Mouse (Mus musculus): Measurements from ENCODE around the gene Cep57l1. TPM values are rescaled to one million over a fixed set of nuclear protein-coding genes. Genes with fewer than 3 reads are reported as not detected.

Gene Cep57l1
- polyA plus RNA-seq, 1 experiment from 2014 or later = 27.9 TPM

DNA sequence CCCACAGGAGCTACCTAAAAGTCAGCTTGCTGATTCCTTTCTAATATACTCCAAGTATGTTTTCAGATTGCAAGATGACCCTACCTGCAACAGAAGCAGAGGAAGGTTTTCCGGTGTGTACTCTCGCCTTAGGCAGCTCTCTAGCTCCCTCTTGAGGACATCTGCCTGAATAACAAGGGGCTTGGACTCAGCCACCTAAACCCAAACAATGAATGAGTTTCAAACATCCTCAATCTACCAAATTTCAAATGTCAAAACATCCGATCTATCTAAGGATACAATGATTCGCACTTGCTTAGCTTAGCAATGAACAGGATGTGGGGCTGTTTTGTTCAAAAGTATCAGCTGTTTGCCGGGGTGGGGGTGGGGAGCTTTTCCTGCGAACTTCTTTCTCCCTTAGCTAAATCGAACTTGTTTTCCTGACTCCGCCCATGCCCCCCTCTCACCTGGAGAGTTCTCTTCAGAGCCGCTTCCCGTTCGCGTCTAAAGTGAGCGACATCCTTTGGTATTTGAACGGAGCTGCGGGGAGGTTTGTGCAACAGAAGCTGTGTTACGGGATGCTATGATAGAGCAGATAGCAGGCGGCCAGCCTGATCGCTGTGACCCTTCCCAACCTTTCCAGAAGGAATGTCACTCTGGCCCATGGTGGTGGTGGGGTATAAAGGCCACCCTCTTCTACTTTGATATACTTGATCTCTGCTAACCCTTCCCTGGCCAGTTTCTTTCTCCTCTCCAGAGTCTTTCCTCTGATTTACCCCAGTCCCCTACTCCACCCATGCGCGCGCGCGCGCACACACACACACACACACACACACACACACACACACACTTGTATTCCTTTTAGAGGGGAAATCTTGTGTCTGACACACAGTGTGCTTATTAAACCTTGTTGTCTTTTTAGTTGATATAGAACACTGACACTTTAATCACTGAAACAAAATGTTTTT lies 119.5 kb downstream of the Cep57l1 start:
- no peaks in the 10 kb centered on the region for H3K4me1 ChIP-seq
- no peaks in the 10 kb centered on the region for H3K36me3 ChIP-seq
- WGBS = 20% methylated on average over 24 of the region's 24 CpGs
- ATAC-seq (ENCODE audit: borderline replicate concordance, extremely low read depth, low FRiP score, low TSS enrichment) = peak; percentile 39; the same call in 1 of the 2 replicates
- H3K9me3 ChIP-seq = no peaks in the 10 kb centered on the region
- peak overlapping the region; percentile 43 for H3K4me3 ChIP-seq
- peak overlapping the region; percentile 77 for H3K4me2 ChIP-seq
- peak overlapping the region; percentile 8; the same call in 1 of the 2 replicates for H3K9ac ChIP-seq
- H3K27me3 ChIP-seq = no peaks in the 10 kb centered on the region
- no peak overlapping the region for H3K27ac ChIP-seq

DNA sequence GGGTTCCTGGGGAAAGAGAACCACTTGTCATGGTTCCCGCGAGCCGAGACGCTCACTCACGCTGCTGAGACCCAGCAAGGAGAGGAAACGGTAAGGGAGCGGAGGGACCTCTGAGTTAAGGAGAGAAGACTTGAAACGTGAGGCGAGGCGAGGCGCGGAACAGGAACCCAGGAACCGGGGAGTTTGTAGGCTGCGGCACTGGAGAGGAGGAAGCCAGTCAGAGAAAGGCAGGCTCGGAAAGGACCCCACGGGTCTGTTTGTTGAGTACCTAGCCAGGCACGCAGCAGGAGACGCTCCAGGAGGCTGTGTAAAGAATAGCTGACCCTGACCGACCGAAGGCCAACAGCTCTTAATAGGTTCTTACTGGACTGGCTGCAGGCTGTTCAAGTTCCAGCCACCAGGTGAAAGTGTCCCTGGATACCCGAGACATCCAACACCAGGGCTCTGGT lies 125.1 kb downstream of the Cep57l1 start:
- no peaks in the 10 kb centered on the region for H3K9me3 ChIP-seq
- 3% methylated on average over 21 of the region's 21 CpGs for WGBS
- H3K36me3 ChIP-seq = no peaks in the 10 kb centered on the region
- H3K4me1 ChIP-seq = no peaks in the 10 kb centered on the region
- no peak for ATAC-seq (ENCODE audit: borderline replicate concordance, extremely low read depth, low FRiP score, low TSS enrichment)
- no peak overlapping the region for H3K9ac ChIP-seq
- H3K27ac ChIP-seq = no peak overlapping the region
- H3K4me3 ChIP-seq = peak overlapping the region; percentile 17
- H3K27me3 ChIP-seq = peaks cover 5% of the 10 kb centered on the region
- H3K4me2 ChIP-seq = peak overlapping the region; percentile 45

DNA sequence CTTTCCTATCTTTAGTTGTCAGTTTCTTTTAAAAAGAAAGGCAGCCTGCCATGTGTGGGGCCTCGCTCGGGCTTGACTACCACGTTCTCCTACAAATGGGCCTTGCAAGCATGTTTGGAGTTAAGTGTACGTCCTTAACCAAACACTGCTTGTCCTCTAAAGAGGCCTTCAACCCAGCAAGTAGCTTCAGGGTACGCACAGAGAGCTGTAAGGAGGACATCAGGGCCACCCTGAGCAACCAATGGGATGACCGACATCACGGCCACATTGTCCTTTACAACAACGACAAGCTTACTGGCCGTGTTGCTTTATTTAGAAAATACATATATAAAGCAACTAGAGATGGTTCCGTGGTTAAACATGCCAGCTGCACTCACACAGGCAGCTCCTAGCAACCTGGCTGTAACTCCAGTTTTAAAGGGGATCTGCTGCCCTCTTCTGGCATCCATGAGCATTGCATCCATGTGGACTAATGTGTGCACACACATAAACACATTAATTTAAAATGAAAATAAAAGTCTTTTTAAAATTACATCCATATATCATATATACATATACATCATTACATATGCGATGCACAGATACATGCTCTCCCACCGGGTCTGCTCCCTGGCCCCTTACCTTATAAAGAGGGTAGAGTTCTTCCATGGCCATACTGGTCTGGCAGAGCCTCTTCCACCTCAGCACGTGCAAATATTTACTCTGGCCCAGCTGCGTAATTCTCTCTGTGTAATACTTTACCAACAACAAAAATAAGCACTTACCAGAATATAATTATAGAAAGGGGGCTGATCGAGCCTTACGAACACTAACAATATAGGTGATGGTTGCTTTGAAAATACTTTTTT lies 126.9 kb downstream of the Cep57l1 start:
- H3K9ac ChIP-seq = no peak overlapping the region
- H3K9me3 ChIP-seq = no peaks in the 10 kb centered on the region
- H3K36me3 ChIP-seq = no peaks in the 10 kb centered on the region
- no peak overlapping the region for H3K4me3 ChIP-seq
- WGBS = 21% methylated on average over 16 of the region's 16 CpGs
- H3K4me2 ChIP-seq = no peak overlapping the region
- peaks cover 5% of the 10 kb centered on the region for H3K27me3 ChIP-seq
- no peak overlapping the region for H3K27ac ChIP-seq
- 0 out of 2 replicates have a peak, but pooled peaks have one; percentile 21 for ATAC-seq (ENCODE audit: borderline replicate concordance, extremely low read depth, low FRiP score, low TSS enrichment)
- no peaks in the 10 kb centered on the region; the same call in 1 of the 2 replicates for H3K4me1 ChIP-seq

DNA sequence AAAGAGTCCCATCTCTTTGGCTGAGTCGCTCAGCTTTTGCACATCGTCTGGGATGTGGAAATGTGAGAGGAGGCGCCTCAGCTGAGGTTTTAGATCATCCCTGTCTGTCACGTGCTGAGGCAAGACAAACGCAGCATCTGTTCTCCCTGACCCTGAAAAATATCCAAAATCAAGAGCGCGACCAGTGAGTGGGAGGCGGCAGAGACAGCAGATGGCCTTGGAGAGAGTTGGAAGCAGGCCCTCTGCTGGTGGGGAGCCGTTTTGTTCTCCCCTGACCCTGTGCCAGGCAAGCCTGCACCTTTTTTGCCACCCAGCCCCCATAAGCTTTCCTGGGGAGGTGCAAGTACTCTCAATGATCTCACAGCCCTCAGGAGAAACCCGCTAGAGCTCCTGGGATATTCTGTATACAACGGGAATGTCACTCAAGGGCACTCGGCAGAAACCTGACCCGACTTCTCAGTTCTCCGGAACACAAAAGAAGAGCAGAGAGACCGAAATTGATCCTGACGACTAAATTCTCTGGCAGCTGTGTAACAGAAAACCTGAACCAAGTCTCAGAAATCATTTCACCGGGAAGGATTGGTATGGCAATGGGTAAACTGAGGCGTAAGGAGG lies 130.8 kb downstream of the Cep57l1 start:
- H3K9ac ChIP-seq = no peak overlapping the region
- no peak overlapping the region; the same call in 1 of the 2 replicates for H3K4me3 ChIP-seq
- no peaks in the 10 kb centered on the region for H3K36me3 ChIP-seq
- H3K4me1 ChIP-seq = peaks cover 19% of the 10 kb centered on the region
- H3K27ac ChIP-seq = no peak overlapping the region
- 20% methylated on average over 18 of the region's 18 CpGs for WGBS
- no peaks in the 10 kb centered on the region for H3K9me3 ChIP-seq
- peak overlapping the region; percentile 38 for H3K4me2 ChIP-seq
- H3K27me3 ChIP-seq = peaks cover 3% of the 10 kb centered on the region
- peak; percentile 15; the same call in 1 of the 2 replicates for ATAC-seq (ENCODE audit: borderline replicate concordance, extremely low read depth, low FRiP score, low TSS enrichment)

DNA sequence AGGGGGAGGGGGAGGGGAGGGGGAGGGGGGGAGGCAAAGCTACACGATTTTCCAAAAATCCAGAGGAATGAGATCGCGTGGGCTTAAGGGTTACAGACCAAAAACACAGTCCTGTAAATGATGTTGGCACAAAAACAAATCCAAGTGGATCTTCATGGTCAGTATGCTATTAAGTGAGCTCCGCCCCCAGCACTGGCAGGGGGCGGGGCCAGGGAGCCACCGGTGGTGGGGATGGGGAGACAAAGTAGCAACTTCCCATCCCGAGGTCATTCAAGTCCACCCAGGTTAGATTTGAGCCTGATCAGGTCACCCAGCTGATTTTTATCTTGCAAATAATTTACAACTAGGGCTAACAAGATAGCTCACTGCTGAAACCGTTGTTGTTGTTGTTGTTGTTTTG lies 132.3 kb downstream of the Cep57l1 start:
- no peaks in the 10 kb centered on the region for H3K27me3 ChIP-seq
- WGBS = 55% methylated on average over 8 of the region's 8 CpGs
- H3K4me1 ChIP-seq = peaks cover 19% of the 10 kb centered on the region
- H3K36me3 ChIP-seq = no peaks in the 10 kb centered on the region
- H3K9me3 ChIP-seq = no peaks in the 10 kb centered on the region
- no peak for ATAC-seq (ENCODE audit: borderline replicate concordance, extremely low read depth, low FRiP score, low TSS enrichment)
- no peak overlapping the region for H3K9ac ChIP-seq
- no peak overlapping the region for H3K4me3 ChIP-seq
- H3K27ac ChIP-seq = no peak overlapping the region
- H3K4me2 ChIP-seq = no peak overlapping the region

DNA sequence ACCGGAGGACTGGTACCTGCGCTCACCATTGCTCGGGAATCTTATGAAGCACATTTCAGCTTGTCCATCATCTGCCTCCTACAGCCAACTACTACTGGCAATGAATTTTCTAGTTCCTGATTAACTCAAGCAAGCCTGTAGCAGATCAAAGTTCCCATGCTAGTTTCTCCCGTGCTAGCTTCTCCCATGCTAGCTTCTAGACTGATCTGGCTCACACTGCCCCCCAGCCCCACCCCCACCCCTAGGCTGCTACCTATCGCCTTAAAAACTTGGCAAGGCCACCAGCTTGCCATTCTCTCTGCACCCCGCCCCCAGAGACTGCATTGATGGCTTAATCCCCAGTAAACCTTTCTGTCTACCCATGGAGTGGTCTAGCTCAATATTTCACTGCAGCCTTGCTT lies 133.0 kb downstream of the Cep57l1 start:
- Histone ChIP-seq H3K27me3 (no peaks in the 10 kb centered on the region), H3K27ac (peak overlapping the region; percentile 41; the same call in 1 of the 2 replicates), H3K36me3 (no peaks in the 10 kb centered on the region), H3K4me3 (no peak overlapping the region), H3K4me2 (no peak overlapping the region), H3K9ac (no peak overlapping the region), H3K4me1 (peaks cover 19% of the 10 kb centered on the region), H3K9me3 (no peaks in the 10 kb centered on the region)
- no peak for ATAC-seq (ENCODE audit: borderline replicate concordance, extremely low read depth, low FRiP score, low TSS enrichment)
- 66% methylated on average over 6 of the region's 6 CpGs for WGBS

DNA sequence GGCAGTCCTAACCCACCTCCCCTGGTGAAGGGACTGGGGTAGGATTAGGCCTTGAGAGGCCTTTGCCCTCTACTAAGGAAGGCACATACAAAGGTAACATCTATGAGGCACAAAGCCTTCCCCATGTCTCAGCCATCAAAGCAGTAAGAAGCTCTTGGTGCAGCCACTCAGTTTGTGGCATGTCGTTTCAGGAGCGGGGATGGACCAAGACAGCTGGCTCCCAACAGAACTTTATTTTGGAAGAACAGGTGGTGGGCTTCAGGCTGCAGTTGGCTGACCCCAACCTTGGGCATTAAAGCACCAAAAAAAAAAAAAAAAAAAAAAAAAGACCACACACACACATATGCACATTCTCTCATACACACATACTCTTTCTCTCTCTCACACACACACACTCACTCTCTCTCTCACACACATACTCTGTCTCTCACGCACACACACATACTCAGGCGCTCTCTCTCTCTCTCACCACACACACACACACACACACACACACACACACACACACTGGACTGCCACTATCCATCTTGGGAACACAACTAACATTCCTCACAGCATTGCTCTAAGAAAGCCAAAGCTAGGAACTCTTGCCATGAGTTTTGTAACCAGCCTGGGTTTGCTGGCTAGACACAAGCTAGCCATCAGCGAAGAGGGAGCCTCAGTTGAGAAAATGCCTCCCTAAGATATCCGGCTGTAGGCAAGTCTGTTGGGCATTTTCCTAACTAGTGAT lies 133.7 kb downstream of the Cep57l1 start:
- ATAC-seq (ENCODE audit: borderline replicate concordance, extremely low read depth, low FRiP score, low TSS enrichment) = peak; percentile 28; the same call in 1 of the 2 replicates
- 47% methylated on average over 6 of the region's 6 CpGs for WGBS

DNA sequence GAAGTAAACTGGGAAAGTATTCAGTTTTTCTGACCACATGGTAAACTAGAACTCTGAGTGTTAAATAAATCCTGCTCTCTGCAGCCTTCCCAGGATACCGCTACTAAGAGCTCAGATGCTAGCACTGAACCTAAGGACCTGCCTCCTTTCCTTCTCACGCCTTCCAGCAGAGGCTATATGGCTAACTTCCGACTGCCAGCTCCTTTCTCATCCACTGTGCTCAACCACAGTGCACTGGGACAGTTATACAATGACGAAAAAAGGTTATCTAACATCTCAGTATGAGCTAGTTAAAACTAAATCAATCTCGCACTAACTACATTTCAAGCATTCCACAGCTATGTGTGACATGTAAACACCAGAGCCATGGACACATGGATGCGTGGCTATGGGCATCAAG lies 134.4 kb downstream of the Cep57l1 start:
- Histone ChIP-seq H3K27ac (no peak overlapping the region), H3K9ac (no peak overlapping the region), H3K27me3 (no peaks in the 10 kb centered on the region), H3K36me3 (no peaks in the 10 kb centered on the region), H3K4me1 (peaks cover 19% of the 10 kb centered on the region), H3K4me3 (no peak overlapping the region), H3K4me2 (no peak overlapping the region), H3K9me3 (no peaks in the 10 kb centered on the region)
- WGBS = 22% methylated on average over 6 of the region's 6 CpGs
- peak; percentile 37; the same call in 1 of the 2 replicates for ATAC-seq (ENCODE audit: borderline replicate concordance, extremely low read depth, low FRiP score, low TSS enrichment)

More for the DNA sequence above, 133.7 kb downstream of the Cep57l1 start:
- peaks cover 19% of the 10 kb centered on the region for H3K4me1 ChIP-seq
- no peak overlapping the region for H3K4me3 ChIP-seq
- no peaks in the 10 kb centered on the region for H3K36me3 ChIP-seq
- H3K9me3 ChIP-seq = no peaks in the 10 kb centered on the region
- H3K4me2 ChIP-seq = no peak overlapping the region
- no peak overlapping the region for H3K9ac ChIP-seq
- 0 out of 2 replicates have a peak overlapping the region, but pooled peaks have one; percentile 41 for H3K27ac ChIP-seq
- H3K27me3 ChIP-seq = no peaks in the 10 kb centered on the region

DNA sequence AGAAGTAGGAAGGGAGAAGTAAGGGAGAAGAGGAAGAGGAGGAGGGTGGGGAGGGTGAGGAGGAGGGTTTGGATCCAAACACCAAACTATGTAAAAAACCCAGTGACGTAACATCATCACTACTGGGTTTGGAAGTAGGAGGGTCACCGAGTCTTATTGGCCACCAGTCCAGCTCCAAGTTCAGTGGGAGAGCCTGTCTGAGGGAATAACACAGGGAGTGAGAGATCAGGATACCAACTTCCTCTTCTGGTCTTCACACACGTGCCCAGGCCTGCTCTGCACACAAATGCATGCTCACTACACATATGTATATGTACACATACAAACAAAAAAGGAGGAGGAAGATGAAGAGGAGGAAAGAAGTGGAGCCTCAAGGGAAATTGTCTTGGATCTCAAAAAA lies 135.3 kb downstream of the Cep57l1 start:
- Histone ChIP-seq H3K27ac (no peak overlapping the region), H3K4me3 (no peak overlapping the region), H3K27me3 (no peaks in the 10 kb centered on the region), H3K9ac (no peak overlapping the region), H3K4me1 (peaks cover 19% of the 10 kb centered on the region), H3K9me3 (no peaks in the 10 kb centered on the region), H3K4me2 (no peak overlapping the region), H3K36me3 (no peaks in the 10 kb centered on the region)
- 59% methylated on average over 3 of the region's 3 CpGs for WGBS
- ATAC-seq (ENCODE audit: borderline replicate concordance, extremely low read depth, low FRiP score, low TSS enrichment) = no peak

DNA sequence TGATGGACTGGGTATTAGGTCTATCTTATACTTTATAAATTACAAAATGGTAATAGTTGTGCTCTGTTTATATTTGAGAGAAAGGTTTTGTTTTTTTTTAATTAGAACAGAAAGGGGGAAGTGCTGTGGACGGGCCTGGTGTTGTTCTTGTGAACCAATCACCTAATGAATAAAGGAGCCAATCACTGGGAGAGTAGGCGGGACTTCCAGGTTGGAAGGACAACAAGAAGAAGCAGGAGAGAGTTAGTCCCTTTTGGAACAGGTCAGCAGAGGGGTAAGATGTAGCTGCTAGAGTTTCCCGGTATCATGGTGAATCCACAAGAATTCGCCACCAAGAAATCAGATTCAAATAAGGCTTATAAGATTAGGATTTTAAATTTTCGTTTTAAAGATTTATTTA lies 139.5 kb downstream of the Cep57l1 start:
- H3K9me3 ChIP-seq = no peaks in the 10 kb centered on the region
- ATAC-seq (ENCODE audit: borderline replicate concordance, extremely low read depth, low FRiP score, low TSS enrichment) = no peak
- H3K4me2 ChIP-seq = no peak overlapping the region
- H3K4me3 ChIP-seq = no peak overlapping the region
- 0 out of 2 replicates have a peak, but pooled peaks cover 4% of the 10 kb centered on the region for H3K4me1 ChIP-seq
- H3K36me3 ChIP-seq = no peaks in the 10 kb centered on the region
- 72% methylated on average over 5 of the region's 5 CpGs for whole genome bisulfite sequencing
- no peak overlapping the region for H3K27ac ChIP-seq
- no peak overlapping the region for H3K9ac ChIP-seq
- no peaks in the 10 kb centered on the region for H3K27me3 ChIP-seq

All from lung, embryonic 15.5 days (tissue).